Mouse (Mus musculus) layer of hippocampus, adult 18-20 months (tissue): ENCODE data around the gene Zfp64. TPM values are rescaled to one million over a fixed set of nuclear protein-coding genes. Genes with fewer than 3 reads are reported as not detected.

Experiments
- DNase-seq, 2 experiments: peaks; one replicate each; pipeline ENCODE4 v3.0.0; 2022; ENCODE audit warnings: low spot score in 2 of 2
- total RNA-seq, 2 experiments: library from RNA; stranded (reverse); gene quantifications; 2 replicates each; pipeline ENCODE4 v1.2.3; 2021

Zfp64 gene
- total RNA-seq, 2 experiments from 2014 or later, result 15.4 to 16.3 TPM

- peak in 1 of 2 experiments; percentile 36 for DNase-seq
Measured at GRCm38 (mm10) chr2:168902634-168903033, 52.8 kb downstream of the Zfp64 start.

GRCm38 (mm10) chr2:168897906-168898305 is 57.5 kb downstream of the Zfp64 start:
- no peak for DNase-seq

GRCm38 (mm10) chr2:168895531-168895930 is 59.9 kb downstream of the Zfp64 start:
- no peak for DNase-seq

- DNase-seq, result no peak
Measured at GRCm38 (mm10) chr2:168894738-168895137, 60.6 kb downstream of the Zfp64 start.

GRCm38 (mm10) chr2:168892057-168892456 is 63.3 kb downstream of the Zfp64 start:
- no peak for DNase-seq

- DNase-seq, result no peak
Measured at GRCm38 (mm10) chr2:168884641-168885040, 70.7 kb downstream of the Zfp64 start.

GRCm38 (mm10) chr2:168882997-168883396 is 72.4 kb downstream of the Zfp64 start:
- no peak for DNase-seq

- DNase-seq, result peak in 1 of 2 experiments; percentile 30
Measured at GRCm38 (mm10) chr2:168881927-168882326, 73.5 kb downstream of the Zfp64 start.

- no peak for DNase-seq
Measured at GRCm38 (mm10) chr2:168879573-168879972, 75.8 kb downstream of the Zfp64 start.

GRCm38 (mm10) chr2:168878708-168879107 is 76.7 kb downstream of the Zfp64 start:
- no peak for DNase-seq

GRCm38 (mm10) chr2:168878158-168878557 is 77.2 kb downstream of the Zfp64 start:
- no peak for DNase-seq

GRCm38 (mm10) chr2:168876631-168877030 is 78.8 kb downstream of the Zfp64 start:
- DNase-seq, result no peak

- peak; percentile 41 to 42 for DNase-seq
Measured at GRCm38 (mm10) chr2:168874498-168874897, 80.9 kb downstream of the Zfp64 start.

GRCm38 (mm10) chr2:168871767-168872511 is 83.4 kb downstream of the Zfp64 start:
- DNase-seq, result no peak

- peak in 1 of 2 experiments; percentile 22 for DNase-seq
Measured at GRCm38 (mm10) chr2:168870480-168870879, 84.9 kb downstream of the Zfp64 start.

GRCm38 (mm10) chr2:168866942-168867341 is 88.4 kb downstream of the Zfp64 start:
- DNase-seq, result no peak

GRCm38 (mm10) chr2:168866436-168866835 is 89.0 kb downstream of the Zfp64 start:
- DNase-seq, result no peak

GRCm38 (mm10) chr2:168864905-168865304 is 90.5 kb downstream of the Zfp64 start:
- no peak for DNase-seq

GRCm38 (mm10) chr2:168862694-168863093 is 92.7 kb downstream of the Zfp64 start:
- no peak for DNase-seq

- no peak for DNase-seq
Measured at GRCm38 (mm10) chr2:168860922-168861740, 94.3 kb downstream of the Zfp64 start.

GRCm38 (mm10) chr2:168860032-168860691 is 95.2 kb downstream of the Zfp64 start:
- no peak for DNase-seq

- no peak for DNase-seq
Measured at GRCm38 (mm10) chr2:168856638-168857037, 98.7 kb downstream of the Zfp64 start.
